Mouse (Mus musculus): ENCODE measurements around the gene Ulk4.

DNA sequence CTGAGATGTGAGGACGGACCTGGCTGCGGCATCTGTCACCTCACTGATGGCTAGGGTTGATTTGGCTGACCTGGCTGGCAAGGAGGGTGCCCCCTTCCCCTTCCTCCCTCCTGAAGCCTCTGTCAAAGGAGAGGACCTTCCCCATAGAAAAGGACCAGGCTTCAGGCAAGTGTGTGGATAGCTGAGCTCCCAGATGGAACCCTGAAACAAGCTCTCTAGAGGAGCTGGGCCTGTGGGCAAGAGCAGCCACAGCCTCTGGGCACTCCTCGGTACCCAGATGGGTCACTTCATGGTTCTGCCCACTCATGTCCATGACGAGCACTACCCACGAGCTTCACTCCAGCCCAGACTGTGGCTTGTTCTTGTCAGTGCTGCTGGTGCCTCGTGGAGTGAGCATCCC is 34.7 kb downstream of the Ulk4 start:
- TF ChIP-seq CTCF (IDR thresholded peaks at IDR 0.05; ENCODE audit: extremely low read depth, insufficient read depth, low read length) (no peak), POLR2A (IDR thresholded peaks at IDR 0.05; ENCODE audit: extremely low read depth, insufficient read depth, low read length) (no peak)
